Mouse (Mus musculus): Measurements from ENCODE around the gene Csnk1e.

Csnk1e gene

GRCm38 (mm10) chr15:79395281-79395680 lies 60.1 kb downstream of the Csnk1e start:
- no peak for DNase-seq (ENCODE audit: inconsistent ontology term)

- no peak for DNase-seq (ENCODE audit: inconsistent ontology term)
Measured at GRCm38 (mm10) chr15:79394842-79395241, 60.5 kb downstream of the Csnk1e start.

GRCm38 (mm10) chr15:79393101-79393500 lies 62.3 kb downstream of the Csnk1e start:
- no peak for DNase-seq (ENCODE audit: inconsistent ontology term)

GRCm38 (mm10) chr15:79392527-79392926 lies 62.8 kb downstream of the Csnk1e start:
- DNase-seq (ENCODE audit: inconsistent ontology term), result no peak

GRCm38 (mm10) chr15:79391447-79392093 lies 63.8 kb downstream of the Csnk1e start:
- peak; percentile 97 for DNase-seq (ENCODE audit: inconsistent ontology term)

GRCm38 (mm10) chr15:79390434-79390833 lies 64.9 kb downstream of the Csnk1e start:
- DNase-seq (ENCODE audit: inconsistent ontology term), result no peak

- no peak for DNase-seq (ENCODE audit: inconsistent ontology term)
Measured at GRCm38 (mm10) chr15:79388171-79388570, 67.2 kb downstream of the Csnk1e start.

- no peak for DNase-seq (ENCODE audit: inconsistent ontology term)
Measured at GRCm38 (mm10) chr15:79387611-79388010, 67.8 kb downstream of the Csnk1e start.

GRCm38 (mm10) chr15:79387081-79387480 lies 68.3 kb downstream of the Csnk1e start:
- DNase-seq (ENCODE audit: inconsistent ontology term), result peak; percentile 32

- DNase-seq (ENCODE audit: inconsistent ontology term), result no peak
Measured at GRCm38 (mm10) chr15:79381644-79382043, 73.7 kb downstream of the Csnk1e start.

GRCm38 (mm10) chr15:79380468-79381444 lies 74.6 kb downstream of the Csnk1e start:
- DNase-seq (ENCODE audit: inconsistent ontology term), result peak; percentile 56

- no peak for DNase-seq (ENCODE audit: inconsistent ontology term)
Measured at GRCm38 (mm10) chr15:79379658-79380057, 75.7 kb downstream of the Csnk1e start.

GRCm38 (mm10) chr15:79378608-79379007 lies 76.8 kb downstream of the Csnk1e start:
- no peak for DNase-seq (ENCODE audit: inconsistent ontology term)

- peak; percentile 71 for DNase-seq (ENCODE audit: inconsistent ontology term)
Measured at GRCm38 (mm10) chr15:79377681-79378080, 77.7 kb downstream of the Csnk1e start.

- DNase-seq (ENCODE audit: inconsistent ontology term), result no peak
Measured at GRCm38 (mm10) chr15:79374760-79375159, 80.6 kb downstream of the Csnk1e start.

- DNase-seq (ENCODE audit: inconsistent ontology term), result no peak
Measured at GRCm38 (mm10) chr15:79370281-79370843, 85.0 kb downstream of the Csnk1e start.

- DNase-seq (ENCODE audit: inconsistent ontology term), result no peak
Measured at GRCm38 (mm10) chr15:79369452-79370280, 85.7 kb downstream of the Csnk1e start.

- DNase-seq (ENCODE audit: inconsistent ontology term), result no peak
Measured at GRCm38 (mm10) chr15:79368861-79369440, 86.4 kb downstream of the Csnk1e start.

GRCm38 (mm10) chr15:79368313-79368811 lies 87.0 kb downstream of the Csnk1e start:
- peak; percentile 84 for DNase-seq (ENCODE audit: inconsistent ontology term)

Data from Muller cell, postnatal 12 days (primary cell).